Mouse (Mus musculus): ENCODE data around the gene Btbd35f25.

DNA sequence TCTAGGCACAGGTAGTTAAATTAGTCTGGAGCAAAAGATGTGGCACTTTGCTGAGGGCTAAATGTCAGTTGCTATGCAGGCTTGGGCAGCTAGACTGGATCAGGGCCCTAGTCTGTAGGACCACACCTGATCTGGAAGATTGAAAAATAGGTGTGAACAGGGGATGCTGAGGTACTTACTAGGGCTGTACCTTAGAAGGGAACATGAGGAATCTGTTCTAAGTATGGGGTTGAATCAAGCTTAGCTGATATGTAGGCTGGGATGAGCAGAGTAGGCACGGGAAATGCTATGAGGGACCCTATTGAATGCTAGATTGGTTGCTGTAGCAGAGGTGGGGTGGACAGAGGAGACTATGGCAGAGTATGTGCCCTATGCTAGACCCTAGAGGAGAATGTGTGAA lies 47.0 kb upstream of the Btbd35f25 start:
- TF ChIP-seq CTCF (IDR thresholded peaks at IDR 0.05; ENCODE audit: extremely low read depth, insufficient read depth, low read length): no peak
- TF ChIP-seq POLR2A (IDR thresholded peaks at IDR 0.05; ENCODE audit: extremely low read depth, insufficient read depth, low read length): no peak
